ENCODE assay signal across 20 mouse cellular contexts in genomic region chr8:108799250-108799649, GRCm38 (mm10).
DNase-seq lines count a peak whose midpoint lies in the region; ATAC-seq and TF ChIP-seq lines count a peak whose summit lies in the region.
"Had no signal": no experiment of that assay in that cellular context is flagged by ENCODE, and none has a peak within 500 bp of the region (broad histone marks: within the 10 kb centered on the region; RNA-seq: fewer than 3 reads in every experiment).

No protein-coding gene starts in this region.

- no peak overlapping the region for H3K4me3 ChIP-seq in midbrain, embryonic 13.5 days (replicated peaks)
- no peak overlapping the region for H3K4me3 ChIP-seq in midbrain, embryonic 16.5 days (ENCODE audit: low read depth, low read length)
- no peak overlapping the region for H3K4me3 ChIP-seq in intestine, embryonic 15.5 days (replicated peaks)
- no peak overlapping the region for H3K4me3 ChIP-seq in liver, embryonic 13.5 days (replicated peaks)
- no peak overlapping the region for H3K4me3 ChIP-seq in liver, postnatal 0 days (ENCODE audit: low read depth, low read length)
- H3K4me3 ChIP-seq in hindbrain, embryonic 12.5 days, result no peak overlapping the region
- H3K4me3 ChIP-seq: embryonic facial prominence, embryonic 12.5 days; forebrain, embryonic 15.5 days; heart, embryonic 13.5 days had no signal

- peaks cover 31% of the 10 kb centered on the region for H3K4me1 ChIP-seq in midbrain, embryonic 13.5 days (replicated peaks)
- H3K4me1 ChIP-seq in midbrain, embryonic 16.5 days (ENCODE audit: control insufficient read depth, insufficient read depth, low read length), result peaks cover 10% of the 10 kb centered on the region
- H3K4me1 ChIP-seq in intestine, embryonic 15.5 days (replicated peaks), result peaks cover 39% of the 10 kb centered on the region
- H3K4me1 ChIP-seq in liver, embryonic 13.5 days (replicated peaks), result 0 out of 2 replicates have a peak, but pooled peaks cover 11% of the 10 kb centered on the region
- peaks cover 2% of the 10 kb centered on the region; the same call in 1 of the 2 replicates for H3K4me1 ChIP-seq in liver, postnatal 0 days (ENCODE audit: insufficient read depth)
- peaks cover 14% of the 10 kb centered on the region for H3K4me1 ChIP-seq in hindbrain, embryonic 12.5 days

- H3K4me2 ChIP-seq in midbrain, embryonic 13.5 days (replicated peaks), result no peak overlapping the region
- H3K4me2 ChIP-seq in midbrain, embryonic 16.5 days (ENCODE audit: low read length), result no peak overlapping the region
- H3K4me2 ChIP-seq in intestine, embryonic 15.5 days (replicated peaks), result 0 out of 2 replicates have a peak overlapping the region, but pooled peaks have one; percentile 9
- no peak overlapping the region for H3K4me2 ChIP-seq in liver, embryonic 13.5 days
- H3K4me2 ChIP-seq in liver, postnatal 0 days (ENCODE audit: low read depth, low read length), result no peak overlapping the region
- no peak overlapping the region for H3K4me2 ChIP-seq in hindbrain, embryonic 12.5 days (replicated peaks)
- H3K4me2 ChIP-seq: embryonic facial prominence, embryonic 12.5 days; forebrain, embryonic 15.5 days; heart, embryonic 13.5 days had no signal

- H3K27me3 ChIP-seq in midbrain, embryonic 13.5 days, result no peaks in the 10 kb centered on the region
- H3K27me3 ChIP-seq in midbrain, embryonic 16.5 days (ENCODE audit: control insufficient read depth, insufficient read depth, low read depth, low read length), result no peaks in the 10 kb centered on the region
- H3K27me3 ChIP-seq in intestine, embryonic 15.5 days (replicated peaks), result no peaks in the 10 kb centered on the region
- H3K27me3 ChIP-seq in liver, embryonic 13.5 days, result no peaks in the 10 kb centered on the region
- H3K27me3 ChIP-seq in liver, postnatal 0 days (ENCODE audit: insufficient read depth, low read length), result no peaks in the 10 kb centered on the region
- no peaks in the 10 kb centered on the region for H3K27me3 ChIP-seq in hindbrain, embryonic 12.5 days
- H3K27me3 ChIP-seq: CH12.LX; embryonic facial prominence, embryonic 12.5 days; forebrain, embryonic 15.5 days; heart, embryonic 13.5 days; Patski had no signal

- DNase-seq in liver, embryonic 13.5 days, result no peak
- no peak for DNase-seq in liver, postnatal 0 days
- DNase-seq in cerebellum, postnatal 4 days (ENCODE audit: low spot score in 2 of 2), result no peak
- no peak for DNase-seq in retina, postnatal 1 day
- DNase-seq: cerebellum, adult 11 months; cerebellum, adult 8-10 months; cerebellum, postnatal 14 days; gastrocnemius, postnatal 36 days; heart, adult 11 months; heart, postnatal 36 days had no signal

- no peak for TF ChIP-seq EP300 in liver, postnatal 0 days (IDR thresholded peaks at IDR 0.05; ENCODE audit: low read depth)

- H3K27ac ChIP-seq in midbrain, embryonic 13.5 days, result peak overlapping the region; percentile 32; the same call in 1 of the 2 replicates
- no peak overlapping the region for H3K27ac ChIP-seq in midbrain, embryonic 16.5 days (ENCODE audit: low read length)
- H3K27ac ChIP-seq in intestine, embryonic 15.5 days, result 0 out of 2 replicates have a peak overlapping the region, but pooled peaks have one; percentile 72
- H3K27ac ChIP-seq in liver, embryonic 13.5 days, result no peak overlapping the region
- no peak overlapping the region for H3K27ac ChIP-seq in liver, postnatal 0 days (ENCODE audit: low read depth)
- no peak overlapping the region for H3K27ac ChIP-seq in hindbrain, embryonic 12.5 days
- H3K27ac ChIP-seq: embryonic facial prominence, embryonic 12.5 days; forebrain, embryonic 15.5 days had no signal

- WGBS in midbrain, embryonic 13.5 days, result 91% methylated on average over 6 of the region's 6 CpGs
- 92% methylated on average over 6 of the region's 6 CpGs for WGBS in midbrain, embryonic 16.5 days
- WGBS in intestine, embryonic 15.5 days, result 65% methylated on average over 6 of the region's 6 CpGs
- WGBS in liver, embryonic 13.5 days (ENCODE audit: insufficient replicate concordance), result 63% methylated on average over 6 of the region's 6 CpGs
- 68% methylated on average over 6 of the region's 6 CpGs for WGBS in liver, postnatal 0 days (ENCODE audit: insufficient replicate concordance)
- 95% methylated on average over 6 of the region's 6 CpGs for WGBS in hindbrain, embryonic 12.5 days

- H3K9ac ChIP-seq in midbrain, embryonic 13.5 days (replicated peaks), result no peak overlapping the region
- no peak overlapping the region for H3K9ac ChIP-seq in midbrain, embryonic 16.5 days (ENCODE audit: low read depth, low read length)
- no peak overlapping the region for H3K9ac ChIP-seq in intestine, embryonic 15.5 days
- no peak overlapping the region for H3K9ac ChIP-seq in liver, embryonic 13.5 days
- no peak overlapping the region for H3K9ac ChIP-seq in liver, postnatal 0 days (replicated peaks)
- H3K9ac ChIP-seq in hindbrain, embryonic 12.5 days, result no peak overlapping the region
- H3K9ac ChIP-seq: embryonic facial prominence, embryonic 12.5 days; forebrain, embryonic 15.5 days; heart, embryonic 13.5 days had no signal

- no peak for TF ChIP-seq CTCF in liver, postnatal 0 days (IDR thresholded peaks at IDR 0.05; ENCODE audit: low read depth)

- ATAC-seq in midbrain, embryonic 13.5 days, result no peak
- ATAC-seq in midbrain, embryonic 16.5 days, result no peak
- peak; percentile 36 for ATAC-seq in intestine, embryonic 15.5 days
- ATAC-seq in liver, embryonic 13.5 days (ENCODE audit: low read depth), result peak; percentile 34; the same call in 1 of the 2 replicates
- peak; percentile 70 for ATAC-seq in liver, postnatal 0 days
- no peak for ATAC-seq in hindbrain, embryonic 12.5 days (ENCODE audit: low FRiP score)
- ATAC-seq: activated CD4-positive, CD25-positive, alpha-beta regulatory T cell, adult 4 months; forebrain, embryonic 15.5 days; Patski had no signal

- peaks cover 7% of the 10 kb centered on the region for H3K9me3 ChIP-seq in midbrain, embryonic 13.5 days
- H3K9me3 ChIP-seq in midbrain, embryonic 16.5 days (replicated peaks; ENCODE audit: control insufficient read depth, low read length, poor library complexity, severe bottlenecking), result peaks cover 3% of the 10 kb centered on the region; the same call in 1 of the 2 replicates
- H3K9me3 ChIP-seq in intestine, embryonic 15.5 days, result no peaks in the 10 kb centered on the region
- H3K9me3 ChIP-seq in liver, embryonic 13.5 days (replicated peaks), result no peaks in the 10 kb centered on the region
- H3K9me3 ChIP-seq in liver, postnatal 0 days (ENCODE audit: low read length), result no peaks in the 10 kb centered on the region
- H3K9me3 ChIP-seq in hindbrain, embryonic 12.5 days (replicated peaks), result peaks cover 6% of the 10 kb centered on the region
- H3K9me3 ChIP-seq: forebrain, embryonic 15.5 days; heart, embryonic 13.5 days had no signal

- H3K36me3 ChIP-seq in midbrain, embryonic 13.5 days, result peaks cover 58% of the 10 kb centered on the region
- H3K36me3 ChIP-seq in midbrain, embryonic 16.5 days (ENCODE audit: control insufficient read depth, insufficient read depth, low read length), result peaks cover 26% of the 10 kb centered on the region
- H3K36me3 ChIP-seq in intestine, embryonic 15.5 days, result peaks cover 10% of the 10 kb centered on the region
- H3K36me3 ChIP-seq in liver, embryonic 13.5 days, result peaks cover 16% of the 10 kb centered on the region
- H3K36me3 ChIP-seq in liver, postnatal 0 days (replicated peaks; ENCODE audit: insufficient read depth, low read length), result peaks cover 6% of the 10 kb centered on the region; the same call in 1 of the 2 replicates
- peaks cover 52% of the 10 kb centered on the region for H3K36me3 ChIP-seq in hindbrain, embryonic 12.5 days

Comparison
In these comparisons a context has a peak if more than half of its experiments do, and no peak if none do; other contexts are left out.
1. H3K27ac ChIP-seq: peak in midbrain, embryonic 13.5 days (single experiment) and intestine, embryonic 15.5 days (single experiment); none in midbrain, embryonic 16.5 days (single experiment), liver, embryonic 13.5 days (single experiment), liver, postnatal 0 days (single experiment) and hindbrain, embryonic 12.5 days (single experiment).
2. ATAC-seq: peak in intestine, embryonic 15.5 days (single experiment), liver, embryonic 13.5 days (single experiment) and liver, postnatal 0 days (single experiment); none in midbrain, embryonic 13.5 days (single experiment), midbrain, embryonic 16.5 days (single experiment) and hindbrain, embryonic 12.5 days (single experiment).